Mouse (Mus musculus) bone marrow, adult 2 months (tissue): ENCODE measurements around the gene Tmem51.

Experiments
- CTCF ChIP-seq: fragments of 200-500 bp; IDR thresholded peaks from 2 replicates; pipeline ENCODE4 v1.5.1; 2011; ENCODE audit warnings: low read length, control low read depth; ENCODE audit not compliant: control insufficient read depth, insufficient read depth
- POLR2A ChIP-seq: fragments of 200-500 bp; IDR thresholded peaks from 2 replicates; pipeline ENCODE4 v1.6.1; 2011; ENCODE audit warnings: low read depth, mild to moderate bottlenecking, control low read depth, low read length, borderline replicate concordance; ENCODE audit not compliant: control insufficient read depth

GRCm38 (mm10) chr4:142089966-142090365 lies 5.9 kb upstream of the Tmem51 start:
- TF ChIP-seq POLR2A (no peak), CTCF (no peak)
